Mouse (Mus musculus): ENCODE results near the gene Slit3.

The Slit3 gene

DNA sequence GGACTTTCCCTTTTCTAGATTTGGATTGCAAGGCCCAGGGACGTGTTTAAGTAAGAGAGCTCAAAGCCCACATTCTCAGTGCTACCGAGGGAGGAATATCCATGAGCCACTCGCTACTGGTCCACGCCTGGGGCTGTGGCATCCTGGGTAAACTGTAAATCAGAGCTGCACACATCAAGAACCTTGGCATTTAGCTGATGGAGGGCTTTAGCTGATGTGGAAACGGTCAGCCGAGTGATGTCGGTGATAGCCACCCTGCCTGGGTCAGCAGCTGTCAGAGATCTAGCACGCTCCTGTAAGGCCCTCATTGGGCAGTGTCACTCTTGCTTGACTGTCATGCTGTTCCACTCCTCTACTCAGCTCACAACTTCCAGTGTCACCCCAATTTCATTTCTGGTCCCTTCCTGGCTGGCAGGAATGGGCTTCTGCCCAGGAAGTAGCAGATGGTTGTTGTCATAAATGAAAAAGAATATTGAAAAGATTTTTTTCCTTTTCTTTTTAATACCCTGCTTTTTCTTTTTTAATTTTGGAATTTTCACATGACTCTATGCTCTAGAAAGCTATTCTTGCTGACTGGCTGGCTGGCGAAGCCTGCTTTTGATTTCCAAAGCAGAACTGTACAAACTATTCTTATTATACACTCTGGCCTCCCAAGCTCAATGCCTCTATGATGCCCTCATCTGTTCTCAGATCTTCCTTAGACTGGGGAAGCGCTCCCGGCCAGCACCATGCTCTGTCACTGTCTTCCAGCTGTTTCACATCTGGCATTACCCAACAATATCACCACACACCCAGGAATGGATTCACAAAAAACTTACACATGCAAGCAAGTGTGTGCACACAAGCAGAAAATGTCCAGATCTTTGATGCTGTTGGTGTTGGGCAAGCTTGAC lies 635.6 kb downstream of the Slit3 start:
- DNase-seq (ENCODE audit: low spot score in 2 of 2): no peak

All from right cerebral cortex, postnatal 36 days (tissue).